Mouse (Mus musculus): ENCODE measurements around the gene Gm17545.
"Not testable (repeated sequence)": the region's sequence is repeated elsewhere in the genome, so short reads cannot be mapped to it uniquely, and the experiment has no call there.

Gene Gm17545

GRCm38 (mm10) chr9:22453990-22454389, at the start of gene Gm17545:
Gene Gm17545 (plus strand): TSS chr9:22454290.
- DNase-seq (ENCODE audit: low spot score in 2 of 2), result not testable (repeated sequence)

- no peak for DNase-seq (ENCODE audit: low spot score in 2 of 2)
Measured at GRCm38 (mm10) chr9:22405414-22405813, 48.7 kb upstream of the Gm17545 start.

- DNase-seq (ENCODE audit: low spot score in 2 of 2), result not testable (repeated sequence)
Measured at GRCm38 (mm10) chr9:22407633-22408032, 46.5 kb upstream of the Gm17545 start.

GRCm38 (mm10) chr9:22408344-22408743, 45.7 kb upstream of the Gm17545 start:
- DNase-seq (ENCODE audit: low spot score in 2 of 2), result not testable (repeated sequence)

GRCm38 (mm10) chr9:22409501-22409900, 44.6 kb upstream of the Gm17545 start:
- DNase-seq (ENCODE audit: low spot score in 2 of 2), result no peak

- DNase-seq (ENCODE audit: low spot score in 2 of 2), result peak; percentile 84 to 92
Measured at GRCm38 (mm10) chr9:22411002-22411857, 42.9 kb upstream of the Gm17545 start, which contains the start of gene 9530077C05Rik. Gene 9530077C05Rik (plus strand): TSS chr9:22411513.

GRCm38 (mm10) chr9:22416187-22416586, 37.9 kb upstream of the Gm17545 start:
- DNase-seq (ENCODE audit: low spot score in 2 of 2), result no peak

GRCm38 (mm10) chr9:22417547-22417946, 36.5 kb upstream of the Gm17545 start:
- DNase-seq (ENCODE audit: low spot score in 2 of 2), result no peak

- no peak for DNase-seq (ENCODE audit: low spot score in 2 of 2)
Measured at GRCm38 (mm10) chr9:22419877-22420276, 34.2 kb upstream of the Gm17545 start.

GRCm38 (mm10) chr9:22420491-22420890, 33.6 kb upstream of the Gm17545 start:
- no peak for DNase-seq (ENCODE audit: low spot score in 2 of 2)

GRCm38 (mm10) chr9:22422559-22422958, 31.5 kb upstream of the Gm17545 start:
- DNase-seq (ENCODE audit: low spot score in 2 of 2), result no peak

GRCm38 (mm10) chr9:22423507-22423906, 30.6 kb upstream of the Gm17545 start:
- no peak for DNase-seq (ENCODE audit: low spot score in 2 of 2)

GRCm38 (mm10) chr9:22424196-22424595, 29.9 kb upstream of the Gm17545 start:
- DNase-seq (ENCODE audit: low spot score in 2 of 2), result no peak

GRCm38 (mm10) chr9:22424719-22425118, 29.4 kb upstream of the Gm17545 start:
- DNase-seq (ENCODE audit: low spot score in 2 of 2), result no peak

- no peak for DNase-seq (ENCODE audit: low spot score in 2 of 2)
Measured at GRCm38 (mm10) chr9:22428028-22428665, 25.9 kb upstream of the Gm17545 start.

- no peak for DNase-seq (ENCODE audit: low spot score in 2 of 2)
Measured at GRCm38 (mm10) chr9:22428666-22429410, 25.3 kb upstream of the Gm17545 start.

- DNase-seq (ENCODE audit: low spot score in 2 of 2), result no peak
Measured at GRCm38 (mm10) chr9:22429533-22430241, 24.4 kb upstream of the Gm17545 start.

GRCm38 (mm10) chr9:22430315-22430840, 23.7 kb upstream of the Gm17545 start:
- DNase-seq (ENCODE audit: low spot score in 2 of 2), result no peak

GRCm38 (mm10) chr9:22433221-22433620, 20.9 kb upstream of the Gm17545 start:
- no peak for DNase-seq (ENCODE audit: low spot score in 2 of 2)

- DNase-seq (ENCODE audit: low spot score in 2 of 2), result no peak
Measured at GRCm38 (mm10) chr9:22434101-22434500, 20.0 kb upstream of the Gm17545 start.

GRCm38 (mm10) chr9:22438826-22439225, 15.3 kb upstream of the Gm17545 start:
- no peak for DNase-seq (ENCODE audit: low spot score in 2 of 2)
